Mouse (Mus musculus): ENCODE measurements around the gene Chd1l. TPM values are rescaled to one million over a fixed set of nuclear protein-coding genes. Genes with fewer than 3 reads are reported as not detected.

Gene Chd1l
- polyA plus RNA-seq, 1 experiment from 2014 or later: 4.4 TPM

- H3K27ac ChIP-seq (ENCODE audit: low read length): no peak overlapping the region
Measured at GRCm38 (mm10) chr3:97525458-97525857, 84.5 kb downstream of the Chd1l start.

DNA sequence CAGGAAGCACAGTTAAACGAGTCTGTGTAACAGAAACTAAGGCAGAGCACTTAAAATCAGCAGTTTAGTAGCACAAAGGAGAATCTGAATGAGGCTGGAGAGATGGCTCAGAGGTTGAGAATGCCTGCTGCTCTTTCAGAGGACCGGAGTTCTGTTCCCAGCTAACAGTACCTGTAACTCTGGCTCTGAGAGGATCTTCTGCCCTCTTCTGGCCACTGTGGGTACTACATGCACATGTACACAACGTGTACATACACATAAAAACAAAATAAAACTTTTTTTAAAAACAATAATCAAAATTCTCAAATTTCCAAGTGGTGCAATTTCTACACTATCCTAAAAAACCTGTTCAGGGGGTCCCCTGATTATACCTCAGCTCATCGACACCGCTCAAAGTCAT is 85.2 kb downstream of the Chd1l start:
- no peaks in the 10 kb centered on the region for H3K27me3 ChIP-seq (ENCODE audit: control insufficient read depth, insufficient read depth, low read depth, low read length)
- H3K9ac ChIP-seq (ENCODE audit: low read depth, low read length): no peak overlapping the region
- no peaks in the 10 kb centered on the region for H3K9me3 ChIP-seq (replicated peaks; ENCODE audit: control insufficient read depth, low read length, poor library complexity, severe bottlenecking)
- H3K4me2 ChIP-seq (ENCODE audit: low read length): no peak overlapping the region
- 80% methylated on average over 5 of the region's 5 CpGs for WGBS
- H3K27ac ChIP-seq (ENCODE audit: low read length): no peak overlapping the region
- no peaks in the 10 kb centered on the region for H3K36me3 ChIP-seq (ENCODE audit: control insufficient read depth, insufficient read depth, low read length)
- H3K4me3 ChIP-seq (ENCODE audit: low read depth, low read length): no peak overlapping the region
- no peak for ATAC-seq
- H3K4me1 ChIP-seq (ENCODE audit: control insufficient read depth, insufficient read depth, low read length): peaks cover 21% of the 10 kb centered on the region

More at GRCm38 (mm10) chr3:97525458-97525857, 84.5 kb downstream of the Chd1l start:
- ATAC-seq: no peak
- no peak overlapping the region for H3K9ac ChIP-seq (ENCODE audit: low read depth, low read length)
- no peak overlapping the region for H3K4me2 ChIP-seq (ENCODE audit: low read length)
- no peak overlapping the region for H3K4me3 ChIP-seq (ENCODE audit: low read depth, low read length)
- no peaks in the 10 kb centered on the region for H3K9me3 ChIP-seq (replicated peaks; ENCODE audit: control insufficient read depth, low read length, poor library complexity, severe bottlenecking)
- H3K27me3 ChIP-seq (ENCODE audit: control insufficient read depth, insufficient read depth, low read depth, low read length): no peaks in the 10 kb centered on the region
- peaks cover 21% of the 10 kb centered on the region for H3K4me1 ChIP-seq (ENCODE audit: control insufficient read depth, insufficient read depth, low read length)
- WGBS: 76% methylated on average over 8 of the region's 8 CpGs
- H3K36me3 ChIP-seq (ENCODE audit: control insufficient read depth, insufficient read depth, low read length): no peaks in the 10 kb centered on the region

DNA sequence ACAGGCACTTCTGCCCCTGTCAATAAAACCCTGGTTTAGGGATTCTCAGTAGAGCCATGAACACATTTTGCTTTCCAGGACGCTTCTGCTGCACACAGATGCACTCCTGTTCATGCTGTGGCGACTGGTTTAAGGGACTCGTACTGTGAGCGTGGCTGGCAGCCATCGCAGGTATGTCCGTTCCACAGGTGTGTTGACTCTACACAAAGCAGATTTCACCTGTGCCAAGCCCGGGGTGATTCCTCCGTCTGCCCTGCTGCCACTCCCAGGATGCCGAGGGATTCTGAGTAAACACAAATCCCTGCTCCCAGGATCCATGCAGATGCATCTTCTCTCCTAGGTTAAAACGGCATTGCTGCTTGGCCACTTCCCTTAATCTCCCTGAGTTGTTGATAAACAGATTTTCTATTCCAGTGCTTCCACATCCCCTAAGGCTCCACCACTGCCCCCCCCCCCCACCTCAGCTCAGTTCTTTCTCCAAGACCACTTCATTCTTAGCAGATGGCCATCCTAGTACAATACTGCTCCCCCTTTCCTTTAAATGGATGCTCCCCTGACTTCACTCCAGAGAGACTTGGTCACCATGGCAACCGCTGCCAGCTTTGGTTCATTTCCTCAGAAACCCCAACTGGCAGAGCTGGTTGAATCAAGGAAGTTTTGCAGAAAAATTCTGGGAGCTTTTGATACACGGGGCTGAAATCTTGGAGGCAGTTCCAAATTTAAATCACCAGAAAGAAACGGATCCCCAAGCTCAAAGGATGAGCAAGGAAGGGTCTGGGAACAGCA is 87.9 kb downstream of the Chd1l start:
- 46% methylated on average over 13 of the region's 13 CpGs for WGBS
- Histone ChIP-seq H3K27me3 (ENCODE audit: control insufficient read depth, insufficient read depth, low read depth, low read length) (no peaks in the 10 kb centered on the region), H3K4me3 (ENCODE audit: low read depth, low read length) (no peak overlapping the region), H3K27ac (ENCODE audit: low read length) (peak overlapping the region; percentile 78), H3K9ac (ENCODE audit: low read depth, low read length) (no peak overlapping the region), H3K4me1 (ENCODE audit: control insufficient read depth, insufficient read depth, low read length) (peaks cover 21% of the 10 kb centered on the region), H3K36me3 (ENCODE audit: control insufficient read depth, insufficient read depth, low read length) (no peaks in the 10 kb centered on the region), H3K4me2 (ENCODE audit: low read length) (peak overlapping the region; percentile 30), H3K9me3 (replicated peaks; ENCODE audit: control insufficient read depth, low read length, poor library complexity, severe bottlenecking) (peaks cover 3% of the 10 kb centered on the region; the same call in 1 of the 2 replicates)
- ATAC-seq: peak; percentile 91

- 95% methylated on average over 11 of the region's 11 CpGs for WGBS
Measured at GRCm38 (mm10) chr3:97519883-97520282, 90.1 kb downstream of the Chd1l start.

DNA sequence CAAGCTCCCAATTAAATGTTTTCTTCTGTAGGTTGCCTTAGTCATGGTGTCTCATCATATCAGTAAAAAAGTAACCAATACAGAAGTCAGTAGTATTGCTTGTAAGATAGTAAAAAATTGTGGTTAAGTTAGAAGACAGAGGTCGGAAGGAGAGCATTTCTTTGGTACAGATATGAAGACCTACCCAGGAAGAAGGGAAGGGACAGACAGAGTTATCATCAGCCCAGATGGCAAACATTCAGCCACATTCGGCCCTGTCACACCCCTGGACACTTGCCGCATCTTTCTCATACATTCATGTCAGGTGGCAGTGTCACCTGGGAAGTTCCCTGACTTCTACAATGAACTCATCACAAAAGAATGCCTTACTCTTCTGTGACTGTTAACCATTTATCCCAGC is 97.7 kb downstream of the Chd1l start:
- Histone ChIP-seq H3K27ac (ENCODE audit: low read length) (no peak overlapping the region), H3K4me3 (ENCODE audit: low read depth, low read length) (no peak overlapping the region), H3K4me2 (ENCODE audit: low read length) (no peak overlapping the region), H3K9me3 (replicated peaks; ENCODE audit: control insufficient read depth, low read length, poor library complexity, severe bottlenecking) (no peaks in the 10 kb centered on the region), H3K36me3 (ENCODE audit: control insufficient read depth, insufficient read depth, low read length) (no peaks in the 10 kb centered on the region), H3K9ac (ENCODE audit: low read depth, low read length) (no peak overlapping the region), H3K4me1 (ENCODE audit: control insufficient read depth, insufficient read depth, low read length) (no peaks in the 10 kb centered on the region), H3K27me3 (ENCODE audit: control insufficient read depth, insufficient read depth, low read depth, low read length) (no peaks in the 10 kb centered on the region)
- WGBS: 97% methylated on average over 3 of the region's 3 CpGs
- no peak for ATAC-seq

More at GRCm38 (mm10) chr3:97519883-97520282, 90.1 kb downstream of the Chd1l start:
- Histone ChIP-seq H3K9ac (ENCODE audit: low read depth, low read length) (no peak overlapping the region), H3K36me3 (ENCODE audit: control insufficient read depth, insufficient read depth, low read length) (no peaks in the 10 kb centered on the region), H3K27ac (ENCODE audit: low read length) (no peak overlapping the region), H3K4me2 (ENCODE audit: low read length) (no peak overlapping the region), H3K27me3 (ENCODE audit: control insufficient read depth, insufficient read depth, low read depth, low read length) (no peaks in the 10 kb centered on the region), H3K4me1 (ENCODE audit: control insufficient read depth, insufficient read depth, low read length) (peaks cover 21% of the 10 kb centered on the region), H3K9me3 (replicated peaks; ENCODE audit: control insufficient read depth, low read length, poor library complexity, severe bottlenecking) (peaks cover 3% of the 10 kb centered on the region; the same call in 1 of the 2 replicates), H3K4me3 (ENCODE audit: low read depth, low read length) (no peak overlapping the region)
- no peak for ATAC-seq

Other genes starting within 250 kb of the Chd1l start
- gene Olfr1402, start 188.2 kb downstream of the Chd1l start, polyA plus RNA-seq (2015; fragmentation: Nextera tagmentation; extraction: Ambion mirVana): not detected in 2 replicates
- 0.46 and 0.70 TPM in 2 replicates for gene Fmo5, start 18.6 kb upstream of the Chd1l start, polyA plus RNA-seq (2015; fragmentation: Nextera tagmentation; extraction: Ambion mirVana)
- gene Prkab2, start 48.0 kb upstream of the Chd1l start, polyA plus RNA-seq (2015; fragmentation: Nextera tagmentation; extraction: Ambion mirVana): 14.7 and 16.9 TPM in 2 replicates
- not detected in 2 replicates for gene Gm17651, start 64.5 kb upstream of the Chd1l start, polyA plus RNA-seq (2015; fragmentation: Nextera tagmentation; extraction: Ambion mirVana)